Mouse (Mus musculus) hindbrain, embryonic 13.5 days (tissue): ENCODE measurements around the gene Pik3r6. TPM values are rescaled to one million over a fixed set of nuclear protein-coding genes. Genes with fewer than 3 reads are reported as not detected.

Source experiments
- ATAC-seq: fragments of 200-750 bp; cut with Nextera tagmentation; 2 replicates; pipeline ENCODE4 v1.8.0; 2017; ENCODE audit warnings: moderate TSS enrichment; ENCODE audit not compliant: low FRiP score
- H3K27ac ChIP-seq: fragments of 300-500 bp; sonication (generic); 2 replicates; pipeline ENCODE4 v1.5.1; 2015; ENCODE audit warnings: inconsistent platforms, mild to moderate bottlenecking, moderate library complexity
- H3K27me3 ChIP-seq: fragments of 300-500 bp; sonication (generic); 2 replicates; pipeline ENCODE4 v1.6.1; 2015; ENCODE audit warnings: mild to moderate bottlenecking, inconsistent platforms
- H3K36me3 ChIP-seq: fragments of 300-500 bp; sonication (generic); 2 replicates; pipeline ENCODE4 v1.6.1; 2015; ENCODE audit warnings: mild to moderate bottlenecking, inconsistent platforms
- H3K4me1 ChIP-seq: fragments of 300-500 bp; sonication (generic); replicated peaks from 2 replicates; pipeline ENCODE4 v1.6.1; 2015; ENCODE audit warnings: inconsistent platforms
- H3K4me2 ChIP-seq: fragments of 300-500 bp; sonication (generic); 2 replicates; pipeline ENCODE4 v1.6.1; 2015; ENCODE audit warnings: inconsistent platforms, mild to moderate bottlenecking, moderate library complexity
- H3K4me3 ChIP-seq: fragments of 300-500 bp; sonication (generic); 2 replicates; pipeline ENCODE4 v1.5.1; 2015; ENCODE audit warnings: mild to moderate bottlenecking, inconsistent platforms
- H3K9ac ChIP-seq: fragments of 300-500 bp; sonication (generic); 2 replicates; pipeline ENCODE4 v1.6.1; 2015; ENCODE audit warnings: mild to moderate bottlenecking, inconsistent platforms
- H3K9me3 ChIP-seq: fragments of 300-500 bp; sonication (generic); 2 replicates; pipeline ENCODE4 v1.6.1; 2016; ENCODE audit warnings: inconsistent platforms
- WGBS: fragments of 180-500 bp; shearing (Covaris S2); methylation state at CpG from one replicate; pipeline ENCODE4 v1.1.7; 2015; 5-methylcytosine and 5-hydroxymethylcytosine counted together
- polyA plus RNA-seq: library from polyadenylated mRNA; unstranded; fragments of >200 nt; fragmentation: Nextera tagmentation; extraction: Ambion mirVana; gene quantifications from 2 replicates; pipeline ENCODE4 v1.2.1, GENCODE M21; 2015

Pik3r6 gene
- polyA plus RNA-seq, 1 experiment from 2014 or later: 2.7 TPM

- Histone ChIP-seq H3K4me1 (peaks cover 3% of the 10 kb centered on the region; the same call in 1 of the 2 replicates), H3K4me2 (no peak overlapping the region), H3K4me3 (no peak overlapping the region), H3K36me3 (no peaks in the 10 kb centered on the region), H3K27ac (no peak overlapping the region), H3K9me3 (no peaks in the 10 kb centered on the region), H3K27me3 (no peaks in the 10 kb centered on the region), H3K9ac (no peak overlapping the region)
- ATAC-seq: no peak
- WGBS: 56% methylated on average over 3 of the region's 3 CpGs
These were observed 90.4 kb downstream of the Pik3r6 start for GRCm38 (mm10) chr11:68593247-68593646.

GRCm38 (mm10) chr11:68597912-68598311 is 95.1 kb downstream of the Pik3r6 start:
- H3K9ac ChIP-seq: no peak overlapping the region
- H3K4me3 ChIP-seq: no peak overlapping the region
- no peak for ATAC-seq
- H3K27ac ChIP-seq: no peak overlapping the region
- WGBS: 87% methylated on average over 2 of the region's 2 CpGs
- no peaks in the 10 kb centered on the region for H3K36me3 ChIP-seq
- H3K27me3 ChIP-seq: no peaks in the 10 kb centered on the region
- H3K9me3 ChIP-seq: no peaks in the 10 kb centered on the region
- H3K4me1 ChIP-seq: peaks cover 16% of the 10 kb centered on the region
- H3K4me2 ChIP-seq: no peak overlapping the region

GRCm38 (mm10) chr11:68600551-68601021 is 97.8 kb downstream of the Pik3r6 start:
- H3K27me3 ChIP-seq: no peaks in the 10 kb centered on the region
- no peak overlapping the region for H3K9ac ChIP-seq
- peak overlapping the region; percentile 30; the same call in 1 of the 2 replicates for H3K27ac ChIP-seq
- no peaks in the 10 kb centered on the region for H3K36me3 ChIP-seq
- ATAC-seq: no peak
- peaks cover 16% of the 10 kb centered on the region for H3K4me1 ChIP-seq
- 54% methylated on average over 6 of the region's 6 CpGs for WGBS
- no peaks in the 10 kb centered on the region for H3K9me3 ChIP-seq
- no peak overlapping the region for H3K4me3 ChIP-seq
- H3K4me2 ChIP-seq: no peak overlapping the region

- Histone ChIP-seq H3K4me3 (no peak overlapping the region), H3K27me3 (no peaks in the 10 kb centered on the region), H3K36me3 (no peaks in the 10 kb centered on the region), H3K4me1 (peaks cover 16% of the 10 kb centered on the region), H3K9ac (no peak overlapping the region), H3K9me3 (no peaks in the 10 kb centered on the region), H3K4me2 (no peak overlapping the region), H3K27ac (peak overlapping the region; percentile 23; the same call in 1 of the 2 replicates)
- ATAC-seq: no peak
- WGBS: 16% methylated on average over 9 of the region's 9 CpGs
These were observed 98.7 kb downstream of the Pik3r6 start for GRCm38 (mm10) chr11:68601486-68601991.

Other genes starting within 250 kb of the Pik3r6 start
- gene Ntn1, start 102.2 kb upstream of the Pik3r6 start, polyA plus RNA-seq: 22.3 and 26.4 TPM in 2 replicates
- 0.62 and 0.97 TPM in 2 replicates for gene Pik3r5, start 70.9 kb upstream of the Pik3r6 start, polyA plus RNA-seq
- not detected in 2 replicates for gene Mfsd6l, start 53.2 kb downstream of the Pik3r6 start, polyA plus RNA-seq
- gene Ccdc42, start 84.0 kb downstream of the Pik3r6 start, polyA plus RNA-seq: 0.27 TPM in 2 replicates
- gene Myh10, start 188.5 kb downstream of the Pik3r6 start, polyA plus RNA-seq: 93.4 and 98.3 TPM in 2 replicates